Mouse (Mus musculus) retina, postnatal 7 days (tissue): ENCODE results near the gene Prss8.
A peak's percentile ranks its signal among the peaks of the same experiment; 100 is the strongest.

Experiments
- DNase-seq: peaks from one replicate; pipeline ENCODE4 v3.0.0-alpha.2; 2012; ENCODE audit warnings: low read depth, low spot score

Gene Prss8

DNA sequence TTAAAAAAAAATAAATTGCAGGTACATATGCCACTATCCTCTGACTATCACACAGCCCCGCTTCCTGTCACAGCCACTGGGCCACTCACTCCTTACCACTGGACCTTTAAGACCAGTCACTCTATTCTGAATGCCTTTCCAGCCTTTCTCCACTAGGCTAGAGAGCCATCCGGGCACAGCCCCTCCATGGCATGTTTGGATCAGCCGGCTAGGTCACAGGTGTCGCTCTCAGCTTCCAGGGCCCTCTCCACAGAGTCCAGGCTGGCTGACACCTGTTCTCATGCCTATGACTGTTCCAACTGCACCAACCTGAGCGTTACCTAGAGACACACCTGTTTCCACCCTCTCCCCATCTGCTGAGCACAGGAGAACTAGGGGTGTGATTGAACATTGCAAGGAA is 1.3 kb downstream of the Prss8 start:
- DNase-seq, result no peak

DNA sequence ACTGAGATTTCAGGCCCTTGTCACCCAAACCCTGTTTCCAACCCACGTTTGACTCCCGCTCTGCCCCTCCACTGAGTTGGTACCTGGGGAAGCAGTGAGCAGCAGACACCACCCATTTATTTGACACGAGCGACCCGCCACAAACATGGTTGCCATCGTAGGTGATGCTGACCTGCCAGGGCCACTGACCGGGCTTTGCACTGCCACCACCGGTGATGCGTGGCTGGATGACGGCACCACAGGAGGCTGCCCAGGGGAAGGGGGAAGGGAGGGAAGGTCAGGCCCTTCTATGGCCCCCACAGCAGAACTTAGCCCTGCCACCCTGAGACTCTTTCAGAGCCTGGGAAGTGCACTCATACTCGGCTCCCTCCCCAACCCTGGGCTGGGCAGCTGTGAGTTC is 2.2 kb downstream of the Prss8 start:
- DNase-seq, result no peak

DNA sequence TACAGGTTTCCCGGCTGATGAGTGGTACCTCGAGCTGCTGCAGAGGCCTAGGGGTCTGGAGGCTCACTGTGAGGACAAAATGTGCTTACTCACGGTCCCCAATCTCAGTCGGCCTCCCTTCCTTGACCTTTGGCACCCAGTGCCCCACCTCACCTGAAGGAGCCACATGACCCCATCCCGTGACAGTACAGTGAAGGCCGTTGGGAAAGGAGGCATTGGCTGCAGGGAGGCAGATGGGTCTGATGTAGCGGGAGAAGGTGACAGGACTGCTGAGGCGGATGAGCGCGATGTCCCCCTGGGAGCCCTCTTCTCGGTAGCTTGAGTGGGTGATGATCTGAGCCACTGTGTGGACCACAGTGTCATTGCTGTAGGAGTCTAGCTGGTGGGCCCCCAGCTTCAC is 3.1 kb downstream of the Prss8 start:
- DNase-seq, result no peak

- no peak for DNase-seq
These were observed 3.8 kb downstream of the Prss8 start for GRCm38 (mm10) chr7:127926066-127926465.

DNA sequence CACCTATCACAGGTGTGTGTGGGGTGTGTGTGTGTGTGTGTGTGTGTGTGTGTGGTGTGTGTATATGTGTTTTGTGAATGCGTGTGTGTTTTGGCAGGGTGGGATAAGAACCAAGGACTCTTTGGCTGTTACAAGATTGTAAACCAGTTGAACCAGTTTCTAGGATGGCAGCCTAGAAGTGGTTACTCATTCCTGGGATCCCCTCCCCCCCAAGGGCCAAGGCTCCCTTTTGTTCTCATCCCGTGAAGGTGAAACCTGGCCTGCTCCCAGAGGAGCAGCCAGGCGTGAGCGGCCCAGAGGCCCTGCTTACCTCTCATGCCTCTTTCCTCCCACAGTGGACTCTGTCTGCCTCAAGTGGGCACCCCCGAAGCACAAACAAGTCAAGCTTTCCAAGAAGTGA is 4.7 kb downstream of the Prss8 start:
- DNase-seq, result no peak

DNA sequence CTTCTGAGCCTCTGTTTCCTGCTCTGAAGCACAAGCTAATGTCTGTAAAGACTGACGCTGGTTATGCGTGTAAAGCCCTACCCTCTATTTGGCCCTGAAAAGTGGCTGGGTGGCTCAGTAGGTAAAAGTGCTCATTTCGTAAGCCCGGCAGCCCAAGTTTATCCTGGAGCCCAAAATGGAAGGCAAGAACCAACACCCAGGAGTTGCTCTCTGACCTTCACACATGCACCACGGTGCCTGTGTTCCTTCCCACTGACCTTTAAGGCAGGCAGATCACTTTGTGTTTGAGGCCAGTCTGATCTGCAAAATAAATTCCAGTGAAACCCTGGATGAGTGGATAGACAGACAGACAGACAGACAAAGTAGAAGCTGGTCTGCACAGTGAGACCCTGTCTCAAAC is 6.2 kb downstream of the Prss8 start:
- DNase-seq, result no peak

DNA sequence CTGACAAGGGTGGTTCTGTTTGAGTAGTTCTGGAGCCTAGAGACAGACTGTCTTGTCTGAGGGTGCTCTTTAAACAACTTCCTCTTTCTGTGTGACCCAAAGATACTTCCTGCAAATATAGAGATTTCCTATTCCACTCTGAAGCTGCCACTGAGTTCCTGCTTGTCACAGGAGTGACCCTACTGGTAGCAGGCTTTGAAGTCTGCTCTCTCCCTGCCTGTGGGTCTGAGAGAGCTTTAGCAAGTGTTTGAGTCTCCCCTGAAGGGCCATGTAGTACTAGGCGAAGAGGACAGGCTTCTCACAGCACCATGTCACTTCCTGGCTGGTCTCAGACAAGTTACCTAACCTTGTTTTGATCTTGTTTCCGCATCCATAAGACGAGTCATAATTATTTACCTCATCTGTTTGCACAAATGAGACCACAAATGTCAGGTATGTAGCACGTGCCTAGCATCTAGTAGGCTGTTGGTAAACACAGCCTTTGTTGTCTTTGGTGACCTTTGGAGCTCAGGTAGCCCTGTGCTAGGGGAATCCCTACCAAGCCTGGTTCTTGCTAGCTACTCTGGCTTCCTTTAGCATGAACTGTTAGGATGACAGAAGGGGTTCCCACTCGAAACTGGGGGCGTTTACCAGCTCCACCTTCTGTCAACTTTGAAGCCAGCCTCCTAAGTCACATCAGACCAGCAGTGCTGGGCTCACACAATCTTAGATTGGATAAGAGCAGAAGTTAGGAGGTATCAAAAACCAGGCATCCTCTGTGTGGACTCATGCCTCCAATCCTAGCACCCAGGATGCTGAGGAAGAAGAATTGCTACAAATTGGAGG is 7.2 kb downstream of the Prss8 start:
- no peak for DNase-seq

DNA sequence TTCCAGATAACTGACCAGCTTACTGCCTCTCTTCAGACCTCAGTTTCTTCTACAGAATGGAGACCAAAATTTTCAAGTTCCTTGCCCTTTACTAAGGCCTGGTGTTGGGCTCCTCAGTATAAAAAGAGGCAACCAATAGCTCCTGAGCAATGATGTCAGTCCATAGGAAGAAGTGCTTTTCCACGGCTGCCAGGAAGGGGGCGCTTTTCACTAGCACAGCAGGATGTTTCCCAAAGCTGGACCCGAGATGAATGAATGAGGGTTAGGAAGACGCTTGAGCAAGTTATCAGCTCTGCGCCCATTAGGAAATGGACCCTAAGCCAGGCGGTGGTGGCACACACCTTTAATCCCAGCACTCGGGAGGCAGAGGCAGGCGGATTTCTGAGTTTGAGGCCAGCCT is 8.4 kb downstream of the Prss8 start:
- no peak for DNase-seq

DNA sequence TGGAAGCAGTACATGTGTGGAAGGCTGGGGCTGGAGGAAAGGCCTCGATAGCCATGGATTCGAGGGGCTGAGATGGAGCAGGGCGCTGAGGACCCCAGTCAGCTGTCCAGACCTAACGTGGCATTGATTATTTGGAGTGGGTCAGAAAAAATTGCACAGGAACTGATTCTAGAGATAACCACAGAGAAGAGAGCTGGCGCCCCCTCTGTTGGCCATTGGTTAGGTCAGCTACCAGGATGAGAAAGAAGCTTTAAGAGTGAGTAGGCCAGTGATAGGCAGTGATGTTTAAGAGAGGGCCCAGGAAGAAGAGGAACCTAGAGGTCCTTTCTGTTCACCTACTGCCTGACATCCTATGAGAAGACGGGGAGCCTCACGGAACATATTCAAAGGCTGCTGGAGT is 10.6 kb downstream of the Prss8 start:
- no peak for DNase-seq

DNA sequence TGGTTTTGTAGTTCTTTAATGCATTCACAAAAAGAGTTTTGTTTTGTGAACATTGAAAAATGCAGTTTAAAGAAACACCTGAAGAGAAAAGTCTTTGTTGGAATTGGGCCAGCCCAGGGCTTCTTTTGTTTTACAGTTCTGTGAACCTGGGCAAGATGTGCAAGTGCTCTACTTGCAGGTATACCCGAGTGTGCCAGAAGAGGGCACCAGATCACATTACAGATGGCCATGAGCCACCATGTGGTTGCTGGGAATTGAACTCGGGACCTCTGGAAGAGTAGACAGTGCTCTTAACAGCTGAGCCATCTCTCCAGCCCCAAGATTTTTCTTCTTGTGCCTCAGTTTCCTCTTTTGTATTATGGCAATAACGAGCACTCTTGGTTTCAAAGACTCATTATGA is 11.7 kb downstream of the Prss8 start:
- no peak for DNase-seq

DNA sequence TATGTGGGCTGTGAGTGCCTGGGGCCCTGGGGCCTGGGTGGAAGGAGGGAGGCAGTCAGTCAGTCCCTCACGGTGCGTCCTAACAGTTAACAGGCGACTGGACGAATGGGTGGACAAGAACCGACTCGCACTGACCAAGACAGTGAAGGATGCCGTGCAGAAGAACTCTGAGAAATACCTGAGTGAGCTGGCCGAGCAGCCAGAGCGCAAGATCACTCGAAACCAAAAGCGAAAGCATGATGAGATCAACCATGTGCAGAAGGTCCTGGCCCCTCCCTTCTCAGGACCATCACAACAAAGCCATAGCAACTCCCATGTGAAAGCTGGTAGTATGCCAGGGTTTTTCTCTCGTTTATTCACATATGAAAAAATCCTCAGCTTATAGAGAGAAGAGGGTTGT is 14.6 kb downstream of the Prss8 start:
- no peak for DNase-seq

- DNase-seq, result no peak
These were observed 17.0 kb downstream of the Prss8 start for GRCm38 (mm10) chr7:127912938-127913337.

DNA sequence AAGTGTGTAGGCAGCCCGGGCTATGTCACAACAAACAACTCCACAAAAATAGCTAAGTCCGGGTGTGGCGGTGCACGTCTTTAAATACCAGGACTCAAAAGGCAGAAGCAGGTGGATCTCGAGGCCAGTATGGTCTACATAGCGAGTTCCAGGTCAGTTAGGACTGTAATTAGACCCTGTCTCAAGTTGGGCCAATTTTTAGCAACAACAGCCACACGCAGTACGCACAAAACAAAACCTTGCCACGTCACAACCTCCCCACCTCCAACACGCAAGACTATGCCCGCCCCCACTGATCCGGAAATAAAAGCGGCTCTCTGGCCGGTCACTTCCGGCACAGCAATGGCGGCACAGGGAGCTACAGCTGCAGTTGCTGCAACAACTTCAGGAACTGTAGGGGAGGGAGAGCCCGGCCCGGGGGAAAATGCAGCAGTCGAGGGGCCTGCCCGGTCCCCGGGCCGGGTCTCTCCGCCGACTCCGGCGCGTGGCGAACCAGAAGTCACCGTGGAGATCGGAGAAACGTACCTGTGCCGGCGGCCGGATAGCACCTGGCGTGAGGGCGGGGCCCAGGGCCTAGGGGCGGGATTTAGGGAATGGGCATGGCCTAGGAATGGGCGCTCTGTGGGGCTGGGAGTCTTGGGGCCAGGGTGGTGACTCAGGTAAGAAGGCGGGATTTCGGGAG is 17.6 kb downstream of the Prss8 start, which contains the start of gene Kat8:
Kat8 (plus strand) TSS at position 327 of the 682 bp plus-strand sequence.
- peak; percentile 85 for DNase-seq

GRCm38 (mm10) chr7:127908656-127909055 is 21.2 kb downstream of the Prss8 start:
- no peak for DNase-seq

- no peak for DNase-seq
These were observed 22.0 kb downstream of the Prss8 start for GRCm38 (mm10) chr7:127907939-127908338.

- DNase-seq, result peak; percentile 52
These were observed 25.7 kb downstream of the Prss8 start, which contains the start of gene Bckdk for GRCm38 (mm10) chr7:127903971-127904796. Bckdk (plus strand) TSS chr7:127904082.

- no peak for DNase-seq
These were observed 28.1 kb downstream of the Prss8 start for GRCm38 (mm10) chr7:127901772-127902171.

- DNase-seq, result no peak
These were observed 29.9 kb downstream of the Prss8 start for GRCm38 (mm10) chr7:127899997-127900396.

- no peak for DNase-seq
These were observed 31.5 kb downstream of the Prss8 start for GRCm38 (mm10) chr7:127898179-127898956.

GRCm38 (mm10) chr7:127897542-127897941 is 32.4 kb downstream of the Prss8 start:
- DNase-seq, result no peak

DNA sequence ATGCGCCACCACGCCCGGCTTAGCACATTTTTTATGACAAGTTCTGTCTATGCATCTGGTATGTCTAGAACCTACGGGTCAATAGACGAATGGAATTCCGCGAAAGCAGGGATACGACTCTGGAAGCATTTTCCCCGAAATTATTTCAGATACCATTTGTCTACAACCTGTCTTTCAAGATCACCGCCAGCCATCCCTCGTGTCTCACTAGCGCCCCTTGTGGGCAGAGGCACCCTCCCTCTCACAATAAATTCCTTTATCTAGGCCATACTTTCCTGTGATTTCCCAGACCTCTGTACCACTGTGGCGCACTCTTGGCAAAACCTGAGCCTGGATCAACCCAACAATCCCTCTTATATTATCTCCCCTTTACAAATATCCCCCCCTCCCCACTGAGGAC is 33.5 kb downstream of the Prss8 start:
- DNase-seq, result peak; percentile 49
